In the genomic region with DNA sequence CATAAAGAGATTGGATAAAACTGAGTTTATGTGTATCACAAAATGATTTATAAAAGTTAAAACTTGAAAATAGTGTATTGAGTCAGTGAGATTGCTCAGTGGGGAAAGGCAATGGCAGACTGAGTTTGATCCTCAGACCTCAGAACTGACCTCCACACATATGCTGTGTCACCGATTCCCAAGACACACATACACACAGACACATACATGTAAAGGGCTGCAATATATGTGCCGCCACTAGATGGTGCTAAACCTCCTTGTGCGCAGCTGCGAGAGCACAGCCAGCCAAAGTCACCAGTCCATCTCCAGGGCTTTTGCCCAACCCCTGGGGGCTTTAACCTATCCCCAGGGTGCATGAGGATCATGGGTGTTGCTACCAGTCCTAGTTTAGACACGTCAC, we compare ENCODE assay signal across 9 mouse cellular contexts. TPM values are rescaled to one million over a fixed set of nuclear protein-coding genes. Genes with fewer than 3 reads are reported as not detected.
DNase-seq lines count a peak whose midpoint lies in the region; ATAC-seq and TF ChIP-seq lines count a peak whose summit lies in the region.
"Not testable (repeated sequence)": the region's sequence is repeated elsewhere in the genome, so short reads cannot be mapped to it uniquely, and the experiment has no call there.
"Had no signal": no experiment of that assay in that cellular context is flagged by ENCODE, and none has a peak within 500 bp of the region (broad histone marks: within the 10 kb centered on the region; RNA-seq: fewer than 3 reads in every experiment).

No protein-coding gene starts in this region.

- H3K27ac ChIP-seq in forebrain, embryonic 11.5 days (ENCODE audit: low read depth, low read length); heart, embryonic 12.5 days (ENCODE audit: poor library complexity, severe bottlenecking); kidney, postnatal 0 days; liver, embryonic 15.5 days (replicated peaks); neural tube, embryonic 12.5 days: not testable (repeated sequence)

- not testable (repeated sequence) for H3K4me1 ChIP-seq in forebrain, embryonic 11.5 days (replicated peaks; ENCODE audit: control insufficient read depth, insufficient read depth, low read length); heart, embryonic 12.5 days (replicated peaks); kidney, postnatal 0 days (replicated peaks; ENCODE audit: insufficient read depth, low read length); liver, embryonic 15.5 days (replicated peaks); neural tube, embryonic 12.5 days

- TF ChIP-seq CTCF in kidney, postnatal 0 days (IDR thresholded peaks at IDR 0.05; ENCODE audit: low read depth), result not testable (repeated sequence)

- not testable (repeated sequence) for H3K27me3 ChIP-seq in forebrain, embryonic 11.5 days (ENCODE audit: control insufficient read depth, insufficient read depth, low read length); heart, embryonic 12.5 days (replicated peaks); kidney, postnatal 0 days (ENCODE audit: insufficient read depth, low read length); liver, embryonic 15.5 days; neural tube, embryonic 12.5 days (replicated peaks)

- not testable (repeated sequence) for H3K36me3 ChIP-seq in forebrain, embryonic 11.5 days (ENCODE audit: control insufficient read depth, insufficient read depth, low read length); heart, embryonic 12.5 days; kidney, postnatal 0 days (ENCODE audit: insufficient read depth, low read length); liver, embryonic 15.5 days (replicated peaks); neural tube, embryonic 12.5 days

- WGBS in forebrain, embryonic 11.5 days, result no CpG with 5 or more reads among the region's 5 CpGs
- no CpG with 5 or more reads among the region's 5 CpGs for WGBS in heart, embryonic 12.5 days
- no CpG with 5 or more reads among the region's 5 CpGs for WGBS in kidney, postnatal 0 days
- WGBS in liver, embryonic 15.5 days (ENCODE audit: insufficient replicate concordance), result no CpG with 5 or more reads among the region's 5 CpGs
- WGBS in neural tube, embryonic 12.5 days, result no CpG with 5 or more reads among the region's 5 CpGs

- H3K4me2 ChIP-seq in forebrain, embryonic 11.5 days (ENCODE audit: low read depth, low read length, severe bottlenecking); heart, embryonic 12.5 days; kidney, postnatal 0 days (ENCODE audit: low read length); liver, embryonic 15.5 days; neural tube, embryonic 12.5 days (replicated peaks): not testable (repeated sequence)

- peak; percentile 75 for ATAC-seq in forebrain, embryonic 11.5 days (replicated peaks; ENCODE audit: low FRiP score)
- peak; percentile 55; the same call in 1 of the 2 replicates for ATAC-seq in heart, embryonic 12.5 days (ENCODE audit: insufficient number of reproducible peaks, low FRiP score)
- peak; percentile 65 for ATAC-seq in inflammation-experienced regulatory T-cells, adult 6 months
- ATAC-seq in kidney, postnatal 0 days (replicated peaks; ENCODE audit: low FRiP score, low read depth), result peak; percentile 74
- peak; percentile 49; the same call in 1 of the 2 replicates for ATAC-seq in liver, embryonic 15.5 days (ENCODE audit: insufficient read depth)
- peak; percentile 84 for ATAC-seq in megakaryocyte-erythroid progenitor cell, adult 5-6 weeks (replicated peaks; ENCODE audit: low FRiP score, low TSS enrichment, poor library complexity, severe bottlenecking)
- peak; percentile 66; the same call in 1 of the 2 replicates for ATAC-seq in neural tube, embryonic 12.5 days (ENCODE audit: low FRiP score, low read depth)

- not testable (repeated sequence) for H3K9me3 ChIP-seq in forebrain, embryonic 11.5 days (ENCODE audit: control insufficient read depth, low read length); heart, embryonic 12.5 days (replicated peaks); kidney, postnatal 0 days (replicated peaks; ENCODE audit: low read length); liver, embryonic 15.5 days (replicated peaks); neural tube, embryonic 12.5 days

- not testable (repeated sequence) for DNase-seq in forebrain, embryonic 11.5 days (ENCODE audit: low spot score); kidney, postnatal 0 days (ENCODE audit: low spot score)

- not testable (repeated sequence) for H3K4me3 ChIP-seq in forebrain, embryonic 11.5 days (ENCODE audit: low read depth, low read length); heart, embryonic 12.5 days; kidney, postnatal 0 days (replicated peaks; ENCODE audit: low read depth, low read length); liver, embryonic 15.5 days (replicated peaks); neural tube, embryonic 12.5 days

- H3K9ac ChIP-seq in forebrain, embryonic 11.5 days (ENCODE audit: low read length); heart, embryonic 12.5 days; kidney, postnatal 0 days (ENCODE audit: low read depth, low read length); liver, embryonic 15.5 days; neural tube, embryonic 12.5 days: not testable (repeated sequence)

RNA-seq across cellular contexts. Expression of a gene that starts 1.4 kb away (rescaled TPM):
- 0.04 TPM in 1 of 2 replicates, not detected in the other for polyA plus RNA-seq in forebrain, embryonic 11.5 days (2014; fragmentation: Nextera tagmentation; extraction: Ambion mirVana)
- 0.39 TPM in 1 of 2 replicates, not detected in the other for polyA plus RNA-seq in heart, embryonic 12.5 days (2016; fragmentation: Nextera tagmentation; extraction: Ambion mirVana)
- 100 to 1,000 TPM; 178 to 198 (median 194) TPM for polyA plus RNA-seq in inflammation-experienced regulatory T-cells, adult 6 months (2017; shearing (Covaris generic))
- polyA plus RNA-seq in kidney, postnatal 0 days (2015; fragmentation: Nextera tagmentation; extraction: Ambion mirVana), result 1.3 and 2.0 TPM in 2 replicates
- polyA plus RNA-seq in liver, embryonic 15.5 days (2015; fragmentation: Nextera tagmentation; extraction: Ambion mirVana), result 0.64 and 1.0 TPM in 2 replicates
- 4.2 and 13.7 TPM in 2 replicates for total RNA-seq in megakaryocyte-erythroid progenitor cell, adult 5-6 weeks (2014; fragmentation: Nextera tagmentation)
- total RNA-seq in megakaryocyte-erythroid progenitor cell, adult 5-6 weeks (2017), result 23.2 and 51.2 TPM in 2 replicates
- 0.16 TPM in 1 of 2 replicates, not detected in the other for polyA plus RNA-seq in neural tube, embryonic 12.5 days (2016; fragmentation: Nextera tagmentation; extraction: Ambion mirVana)
- total RNA-seq: left cerebral cortex, postnatal 14 days; MEL had no signal

Comparison
In these comparisons a context has a peak if more than half of its experiments do, and no peak if none do; other contexts are left out.
1. RNA of a gene that starts 1.4 kb away (polyA plus RNA-seq): 178 to 198 TPM in inflammation-experienced regulatory T-cells, adult 6 months; 1.3 to 2.0 TPM in kidney, postnatal 0 days, 0.64 to 1.0 TPM in liver, embryonic 15.5 days, 0.16 TPM in neural tube, embryonic 12.5 days, 0.39 TPM in heart, embryonic 12.5 days and 0.04 TPM in forebrain, embryonic 11.5 days; every median in the first group is over 10 times any median in the second.
2. Peak in every context shown above with its lines, with median percentiles within 50 percentile points of each other: ATAC-seq.